Mouse (Mus musculus) gastrocnemius, postnatal 14 days (tissue): ENCODE data around the gene Slc17a4. TPM values are rescaled to one million over a fixed set of nuclear protein-coding genes. Genes with fewer than 3 reads are reported as not detected.

Experiments
- microRNA-seq, 2 experiments: library from miRNA; unstranded; fragments of <30 nt; microRNA quantifications; one replicate each; pipeline ENCODE4 v1.2.0; 2021
- total RNA-seq, 2 experiments: library from RNA; stranded (reverse); gene quantifications; 2 replicates each; pipeline ENCODE4 v1.2.3; 2021

The Slc17a4 gene
- total RNA-seq, 2 experiments from 2014 or later = not detected

Small RNA genes within 50 kb of the gene (microRNA-seq; reads per million reads assigned to microRNA genes)
- gene Gm44344 = 0 reads per million in 2 experiments

Other genes with a start within 250 kb of the Slc17a4 start
- 1 to 10 TPM; 3.1 to 3.7 TPM for gene Hist1h2ac, start 231.1 kb downstream of the Slc17a4 start, total RNA-seq
- 10 to 100 TPM; 75.5 to 80.0 TPM for gene Hist1h2bc, start 230.8 kb downstream of the Slc17a4 start, total RNA-seq
- gene Hist1h1t, start 219.2 kb downstream of the Slc17a4 start, total RNA-seq = not detected
- gene Hist1h4c, start 216.6 kb downstream of the Slc17a4 start, total RNA-seq = 10 to 100 TPM; 94.2 to 99.8 TPM
- gene Hfe, start 204.2 kb downstream of the Slc17a4 start, total RNA-seq = 10 to 100 TPM; 15.3 to 17.6 TPM
- gene Hist1h1c, start 176.2 kb downstream of the Slc17a4 start, total RNA-seq = 100 to 1,000 TPM; 258 to 269 TPM
- 10 to 100 TPM; 31.6 to 33.2 TPM for gene Hist1h3c, start 169.4 kb downstream of the Slc17a4 start, total RNA-seq
- gene Hist1h2bb, start 168.3 kb downstream of the Slc17a4 start, total RNA-seq = 10 to 100 TPM; 42.8 to 44.6 TPM
- gene Hist1h2ab, start 163.9 kb downstream of the Slc17a4 start, total RNA-seq = 10 to 100 TPM; 67.6 to 81.2 TPM
- gene Hist1h3b, start 162.7 kb downstream of the Slc17a4 start, total RNA-seq = 10 to 100 TPM; 86.8 to 91.4 TPM
- gene Hist1h4b, start 158.0 kb downstream of the Slc17a4 start, total RNA-seq = 10 to 100 TPM; 56.8 to 62.2 TPM
- 10 to 100 TPM; 55.4 to 68.5 TPM for gene Hist1h4a, start 153.8 kb downstream of the Slc17a4 start, total RNA-seq
- 10 to 100 TPM; 70.9 to 73.7 TPM for gene Hist1h3a, start 152.6 kb downstream of the Slc17a4 start, total RNA-seq
- gene Hist1h1a, start 151.3 kb downstream of the Slc17a4 start, total RNA-seq = 10 to 100 TPM; 45.7 to 47.5 TPM
- gene Trim38, start 145.1 kb downstream of the Slc17a4 start, total RNA-seq = not detected
- gene Slc17a2, start 108.0 kb downstream of the Slc17a4 start, total RNA-seq = not detected
- gene Slc17a3, start 75.6 kb downstream of the Slc17a4 start, total RNA-seq = not detected
- not detected for gene Slc17a1, start 47.3 kb downstream of the Slc17a4 start, total RNA-seq
- not detected for gene Hist1h2ba, start 19.1 kb upstream of the Slc17a4 start, total RNA-seq
- not detected for gene Hist1h2aa, start 19.5 kb upstream of the Slc17a4 start, total RNA-seq
- not detected for gene Scgn, start 76.2 kb upstream of the Slc17a4 start, total RNA-seq